Mouse (Mus musculus): ENCODE measurements around the gene Apobec2. TPM values are rescaled to one million over a fixed set of nuclear protein-coding genes. Genes with fewer than 3 reads are reported as not detected.

The Apobec2 gene
- polyA plus RNA-seq, 1 experiment from 2014 or later: 0.19 TPM

DNA sequence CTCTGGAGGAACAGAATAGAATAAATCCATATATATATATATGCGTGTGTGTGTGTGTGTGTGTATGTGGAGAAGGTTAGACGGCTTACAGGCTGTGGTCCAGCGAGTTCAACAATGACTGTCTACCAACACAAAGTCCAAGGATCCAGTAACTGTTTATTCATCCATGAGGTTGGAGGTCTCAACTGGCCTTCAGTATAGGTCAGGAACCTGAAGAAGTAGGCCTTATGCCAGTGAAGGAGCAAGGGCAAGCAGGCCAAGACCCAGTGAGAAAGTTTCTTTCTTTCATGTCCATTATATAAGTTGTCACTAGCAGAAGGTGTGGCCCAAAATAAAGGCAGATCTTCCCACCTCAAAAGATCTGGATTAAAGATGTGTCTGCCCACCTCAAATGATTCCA is 30.0 kb downstream of the Apobec2 start:
- ATAC-seq (replicated peaks): no peak
- H3K9ac ChIP-seq (replicated peaks): no peak overlapping the region
- no peak overlapping the region for H3K4me3 ChIP-seq
- no peaks in the 10 kb centered on the region for H3K9me3 ChIP-seq
- peaks cover 17% of the 10 kb centered on the region for H3K4me1 ChIP-seq
- 93% methylated on average over 3 of the region's 3 CpGs for WGBS
- H3K27ac ChIP-seq (replicated peaks): no peak overlapping the region
- no peak overlapping the region for H3K4me2 ChIP-seq (replicated peaks)
- H3K27me3 ChIP-seq: no peaks in the 10 kb centered on the region
- peaks cover 22% of the 10 kb centered on the region for H3K36me3 ChIP-seq

DNA sequence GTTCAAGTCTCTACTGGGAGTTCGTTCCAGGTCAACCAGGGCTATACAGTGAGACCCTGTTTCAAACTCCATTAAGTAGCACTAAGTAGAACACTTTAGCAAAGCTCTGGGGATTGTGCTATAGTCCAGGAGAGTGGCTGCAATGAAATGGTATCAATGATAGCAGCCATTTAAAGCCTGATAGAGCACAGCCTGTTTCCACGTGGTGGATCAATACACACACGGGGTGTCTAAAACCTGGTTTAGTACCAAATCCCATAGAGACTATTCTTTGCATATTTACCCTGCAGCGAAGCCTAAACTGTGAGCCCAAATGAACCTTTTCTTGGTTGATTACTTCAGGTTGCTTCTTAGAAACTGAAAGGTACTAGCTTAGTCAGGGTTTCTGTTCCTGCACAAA is 31.0 kb downstream of the Apobec2 start:
- no peak for ATAC-seq (replicated peaks)
- H3K27ac ChIP-seq (replicated peaks): no peak overlapping the region
- WGBS: 86% methylated on average over 4 of the region's 4 CpGs
- H3K4me2 ChIP-seq (replicated peaks): no peak overlapping the region
- no peak overlapping the region for H3K9ac ChIP-seq (replicated peaks)
- H3K9me3 ChIP-seq: no peaks in the 10 kb centered on the region
- no peaks in the 10 kb centered on the region for H3K27me3 ChIP-seq
- peaks cover 22% of the 10 kb centered on the region for H3K36me3 ChIP-seq
- no peak overlapping the region for H3K4me3 ChIP-seq
- H3K4me1 ChIP-seq: peaks cover 8% of the 10 kb centered on the region; the same call in 1 of the 2 replicates

DNA sequence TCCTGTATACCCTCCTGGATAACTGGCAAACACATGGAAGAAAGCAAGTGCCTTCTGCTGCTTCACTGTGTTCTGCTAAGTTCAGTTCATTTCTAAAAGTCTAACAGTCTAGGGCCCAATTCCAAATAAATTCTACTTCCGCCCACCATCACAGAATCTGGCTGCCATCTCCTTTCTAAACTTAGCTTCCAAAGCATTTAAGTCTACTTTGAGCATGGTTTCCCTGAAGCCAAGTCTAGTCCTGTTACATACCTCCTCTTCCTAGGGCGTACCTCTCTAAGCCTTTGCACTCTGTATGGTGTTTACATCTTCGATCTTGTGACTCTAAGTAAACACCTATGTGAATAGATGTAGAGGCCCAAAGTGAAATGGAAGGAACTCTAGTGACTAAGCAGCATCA is 40.1 kb downstream of the Apobec2 start:
- ATAC-seq (replicated peaks): no peak
- no peak overlapping the region for H3K4me3 ChIP-seq

DNA sequence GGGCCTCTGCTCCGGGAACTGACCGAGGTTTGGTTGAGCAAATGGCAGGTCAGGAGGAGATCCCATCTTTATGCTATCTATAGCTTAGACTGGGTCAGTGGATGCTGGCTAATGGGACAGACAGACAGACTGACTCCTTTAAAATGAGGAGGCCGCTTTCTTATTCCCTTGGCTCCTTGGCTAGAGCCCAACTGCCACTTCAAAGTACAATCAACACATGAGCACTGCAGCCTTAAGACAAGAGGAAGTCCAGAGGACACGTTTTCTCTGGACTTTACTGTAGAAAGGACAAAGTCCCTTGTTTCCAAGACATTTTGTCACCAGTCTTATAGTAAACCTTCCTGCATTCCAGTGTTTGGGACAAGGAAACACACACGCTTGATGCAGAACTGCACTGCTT is 41.3 kb downstream of the Apobec2 start:
- Histone ChIP-seq H3K9ac (replicated peaks) (no peak overlapping the region), H3K27me3 (no peaks in the 10 kb centered on the region), H3K4me1 (no peaks in the 10 kb centered on the region), H3K36me3 (peaks cover 88% of the 10 kb centered on the region), H3K4me2 (replicated peaks) (no peak overlapping the region), H3K4me3 (no peak overlapping the region), H3K9me3 (no peaks in the 10 kb centered on the region), H3K27ac (replicated peaks) (no peak overlapping the region)
- ATAC-seq (replicated peaks): no peak
- 82% methylated on average over 5 of the region's 5 CpGs for WGBS

More for the DNA sequence above, 40.1 kb downstream of the Apobec2 start:
- Histone ChIP-seq H3K27me3 (no peaks in the 10 kb centered on the region), H3K4me2 (replicated peaks) (no peak overlapping the region), H3K9ac (replicated peaks) (no peak overlapping the region), H3K4me1 (no peaks in the 10 kb centered on the region), H3K9me3 (no peaks in the 10 kb centered on the region), H3K36me3 (peaks cover 79% of the 10 kb centered on the region), H3K27ac (replicated peaks) (no peak overlapping the region)
- 97% methylated on average over 3 of the region's 3 CpGs for WGBS

DNA sequence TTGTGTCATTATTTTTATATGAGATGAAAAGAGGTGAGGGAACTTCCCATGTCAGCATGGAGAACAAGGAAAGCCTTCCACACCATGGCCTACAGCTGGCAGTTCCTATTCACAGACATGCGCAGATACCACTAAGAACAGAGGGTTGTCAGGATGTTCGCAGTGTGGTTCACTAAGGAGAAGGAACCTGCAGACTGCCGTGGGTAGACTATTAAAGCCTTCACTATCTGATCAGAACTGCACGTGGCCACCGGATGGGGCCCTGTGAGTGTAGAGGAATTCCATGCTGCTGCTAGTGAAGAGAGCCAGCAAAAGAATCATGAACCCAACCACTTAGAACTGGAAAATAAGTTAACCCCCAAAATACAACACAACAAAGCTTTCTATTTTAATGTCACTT is 43.3 kb downstream of the Apobec2 start:
- peaks cover 82% of the 10 kb centered on the region for H3K36me3 ChIP-seq
- no peaks in the 10 kb centered on the region for H3K27me3 ChIP-seq
- H3K9me3 ChIP-seq: no peaks in the 10 kb centered on the region
- WGBS: 91% methylated on average over 5 of the region's 5 CpGs
- H3K27ac ChIP-seq (replicated peaks): no peak overlapping the region
- H3K4me2 ChIP-seq (replicated peaks): no peak overlapping the region
- no peak overlapping the region for H3K4me3 ChIP-seq
- no peak for ATAC-seq (replicated peaks)
- H3K4me1 ChIP-seq: no peaks in the 10 kb centered on the region
- H3K9ac ChIP-seq (replicated peaks): no peak overlapping the region

DNA sequence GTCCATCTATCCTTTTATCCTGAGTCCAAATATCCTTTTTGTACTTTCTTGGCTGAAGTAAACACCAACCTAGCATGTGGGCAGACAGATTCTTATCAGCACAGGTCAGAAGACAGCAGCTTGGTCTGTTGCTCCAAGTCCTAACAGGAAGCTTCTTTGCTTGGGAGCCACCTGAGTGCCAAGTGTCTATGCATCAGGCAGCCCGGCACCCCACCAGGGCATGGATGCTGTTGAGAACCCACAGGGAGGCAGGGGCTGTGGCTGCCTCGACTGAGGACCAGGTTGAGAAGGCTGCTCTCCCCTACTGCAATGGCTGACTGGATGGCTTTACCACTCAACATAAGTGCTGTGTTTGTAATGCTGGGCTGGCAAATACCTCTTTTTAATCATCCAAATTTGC is 44.1 kb downstream of the Apobec2 start:
- 94% methylated on average over 2 of the region's 2 CpGs for WGBS
- Histone ChIP-seq H3K9me3 (no peaks in the 10 kb centered on the region), H3K27me3 (no peaks in the 10 kb centered on the region), H3K4me2 (replicated peaks) (no peak overlapping the region), H3K9ac (replicated peaks) (no peak overlapping the region), H3K27ac (replicated peaks) (no peak overlapping the region), H3K4me1 (no peaks in the 10 kb centered on the region), H3K36me3 (peaks cover 74% of the 10 kb centered on the region), H3K4me3 (no peak overlapping the region)
- ATAC-seq (replicated peaks): no peak

DNA sequence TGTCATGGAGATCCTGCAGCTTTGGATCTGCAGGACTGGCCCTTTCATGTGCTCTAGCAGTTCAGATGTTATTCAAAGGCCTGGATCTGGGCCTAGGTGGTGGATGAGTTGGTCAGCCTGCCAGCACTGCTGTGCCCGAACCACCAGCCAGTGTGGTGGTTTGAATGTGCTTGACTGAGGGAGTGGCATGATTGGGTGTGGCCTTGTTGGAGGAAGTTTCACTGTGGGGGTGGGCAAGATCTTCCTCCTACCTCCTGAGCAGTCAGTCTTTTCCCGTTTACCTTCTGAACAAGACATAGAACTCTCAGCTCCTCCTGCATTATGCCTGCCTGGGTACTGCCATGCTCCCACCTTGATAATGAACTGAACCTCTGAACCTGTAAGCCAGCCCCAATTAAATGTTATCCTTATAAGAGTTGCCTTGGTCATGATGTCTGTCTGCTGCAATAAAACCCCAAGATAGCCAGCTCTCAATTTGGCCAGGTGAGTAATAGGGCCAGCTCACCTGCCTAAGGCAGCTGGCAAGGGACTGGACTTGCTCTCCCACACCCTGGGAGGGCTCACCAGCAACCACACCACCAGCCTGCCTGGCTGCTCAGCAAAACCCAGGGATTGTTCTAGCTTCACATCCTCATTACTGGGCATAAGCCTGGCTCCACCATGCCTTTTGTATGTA is 46.8 kb downstream of the Apobec2 start:
- Histone ChIP-seq H3K9ac (replicated peaks) (no peak overlapping the region), H3K27ac (replicated peaks) (no peak overlapping the region), H3K4me1 (no peaks in the 10 kb centered on the region), H3K4me2 (replicated peaks) (no peak overlapping the region), H3K27me3 (no peaks in the 10 kb centered on the region), H3K9me3 (no peaks in the 10 kb centered on the region), H3K4me3 (no peak overlapping the region), H3K36me3 (peaks cover 47% of the 10 kb centered on the region)
- no peak for ATAC-seq (replicated peaks)
- WGBS: 80% methylated on average over 2 of the region's 2 CpGs

DNA sequence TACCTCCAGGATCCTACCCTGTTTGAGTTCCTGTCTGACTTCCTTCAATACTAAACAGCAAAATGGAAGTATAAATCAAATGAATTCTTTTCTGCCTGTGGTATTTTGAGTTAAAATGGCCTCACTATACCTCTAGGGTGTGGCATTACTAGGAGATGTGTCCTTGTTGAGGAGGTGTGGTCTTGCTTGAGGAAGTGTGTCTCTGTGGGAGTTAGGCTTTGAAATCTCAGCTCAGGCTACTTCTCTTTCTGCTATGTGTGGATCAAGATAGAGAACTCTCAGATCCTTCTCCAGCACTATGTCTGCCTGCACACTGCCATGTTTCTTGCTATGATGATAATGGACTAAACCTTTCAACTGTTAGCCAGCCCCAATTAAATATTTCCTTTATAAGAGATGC is 53.7 kb downstream of the Apobec2 start:
- H3K9me3 ChIP-seq: no peaks in the 10 kb centered on the region
- no peaks in the 10 kb centered on the region for H3K36me3 ChIP-seq

DNA sequence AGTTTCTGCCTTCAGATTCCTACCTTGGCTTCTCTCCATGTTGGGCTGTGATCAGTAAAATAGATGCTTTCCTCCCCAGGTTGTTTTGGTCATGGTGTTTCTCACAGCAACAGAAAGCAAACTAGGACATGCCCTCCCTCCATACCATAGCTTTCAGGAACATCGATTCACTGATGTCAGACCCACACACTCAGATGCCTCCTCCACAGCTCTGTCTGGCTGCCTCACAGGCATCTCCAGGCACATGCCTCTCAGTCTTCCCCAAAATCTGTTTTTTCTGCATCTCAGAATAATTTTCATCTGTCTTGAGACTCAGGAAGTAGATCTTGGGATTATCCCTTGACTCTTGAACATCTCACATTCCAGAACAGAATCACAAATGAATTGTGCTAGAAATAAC is 56.6 kb downstream of the Apobec2 start:
- H3K27ac ChIP-seq (replicated peaks): no peak overlapping the region
- no peak for ATAC-seq (replicated peaks)
- H3K4me2 ChIP-seq (replicated peaks): no peak overlapping the region
- H3K9me3 ChIP-seq: no peaks in the 10 kb centered on the region
- no peak overlapping the region for H3K9ac ChIP-seq (replicated peaks)
- H3K36me3 ChIP-seq: no peaks in the 10 kb centered on the region
- no peaks in the 10 kb centered on the region for H3K27me3 ChIP-seq
- 95% methylated on average over 1 of the region's 1 CpGs for WGBS
- H3K4me3 ChIP-seq: no peak overlapping the region
- no peaks in the 10 kb centered on the region for H3K4me1 ChIP-seq

More for the DNA sequence above, 53.7 kb downstream of the Apobec2 start:
- Histone ChIP-seq H3K4me2 (replicated peaks) (no peak overlapping the region), H3K4me1 (no peaks in the 10 kb centered on the region), H3K27me3 (no peaks in the 10 kb centered on the region), H3K27ac (replicated peaks) (no peak overlapping the region), H3K4me3 (no peak overlapping the region), H3K9ac (replicated peaks) (no peak overlapping the region)
- ATAC-seq (replicated peaks): no peak

DNA sequence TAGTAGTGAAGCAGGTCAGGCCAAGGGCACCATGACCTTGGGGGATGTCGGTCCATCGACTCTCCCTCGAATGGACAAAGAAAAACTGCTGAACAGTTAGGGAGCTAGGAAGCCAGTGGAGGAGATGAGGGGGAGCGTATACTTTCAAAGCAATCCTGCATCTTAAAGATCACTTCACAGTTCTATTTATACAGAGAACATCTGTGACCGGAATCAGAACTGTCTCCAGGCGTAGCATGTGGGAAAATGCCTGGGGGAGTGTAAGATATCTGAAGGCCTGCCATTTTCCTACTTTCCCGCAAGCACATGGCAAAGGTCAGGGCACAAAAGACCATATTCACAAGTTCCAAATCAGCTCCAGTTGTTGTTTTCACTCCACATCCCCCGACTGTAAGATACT is 59.7 kb downstream of the Apobec2 start:
- H3K4me1 ChIP-seq: no peaks in the 10 kb centered on the region
- no peak overlapping the region for H3K27ac ChIP-seq (replicated peaks)
- ATAC-seq (replicated peaks): no peak
- H3K9me3 ChIP-seq: no peaks in the 10 kb centered on the region
- H3K9ac ChIP-seq (replicated peaks): no peak overlapping the region
- no peak overlapping the region for H3K4me3 ChIP-seq
- WGBS: 82% methylated on average over 8 of the region's 8 CpGs
- no peak overlapping the region for H3K4me2 ChIP-seq (replicated peaks)
- H3K27me3 ChIP-seq: no peaks in the 10 kb centered on the region
- no peaks in the 10 kb centered on the region for H3K36me3 ChIP-seq

DNA sequence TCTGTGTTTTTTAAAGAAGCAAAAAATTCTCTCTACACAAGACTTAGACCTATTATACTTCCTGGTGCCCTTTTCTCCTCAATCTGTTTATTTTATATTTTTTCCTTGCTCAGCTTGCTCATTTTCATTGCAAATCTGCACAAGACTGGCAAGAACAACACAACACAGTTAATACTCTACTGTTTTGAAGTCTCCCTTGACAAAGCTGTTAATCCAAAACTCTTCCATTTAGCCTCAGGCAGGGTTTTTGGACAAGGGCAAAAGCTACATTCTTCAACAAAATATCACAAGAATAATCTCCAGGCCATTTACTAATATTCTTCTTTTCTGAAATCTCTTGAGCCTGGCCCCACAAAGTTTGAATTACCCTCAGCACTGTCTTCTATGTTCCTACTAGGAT is 61.1 kb downstream of the Apobec2 start:
- Histone ChIP-seq H3K4me1 (no peaks in the 10 kb centered on the region), H3K4me3 (no peak overlapping the region), H3K4me2 (replicated peaks) (no peak overlapping the region), H3K36me3 (no peaks in the 10 kb centered on the region), H3K9me3 (no peaks in the 10 kb centered on the region), H3K9ac (replicated peaks) (no peak overlapping the region), H3K27me3 (no peaks in the 10 kb centered on the region), H3K27ac (replicated peaks) (no peak overlapping the region)
- ATAC-seq (replicated peaks): no peak

Data from forebrain, embryonic 15.5 days (tissue).